Mouse (Mus musculus): ENCODE results near the gene Cped1.
"Not testable (repeated sequence)": the region's sequence is repeated elsewhere in the genome, so short reads cannot be mapped to it uniquely, and the experiment has no call there.

Gene Cped1

DNA sequence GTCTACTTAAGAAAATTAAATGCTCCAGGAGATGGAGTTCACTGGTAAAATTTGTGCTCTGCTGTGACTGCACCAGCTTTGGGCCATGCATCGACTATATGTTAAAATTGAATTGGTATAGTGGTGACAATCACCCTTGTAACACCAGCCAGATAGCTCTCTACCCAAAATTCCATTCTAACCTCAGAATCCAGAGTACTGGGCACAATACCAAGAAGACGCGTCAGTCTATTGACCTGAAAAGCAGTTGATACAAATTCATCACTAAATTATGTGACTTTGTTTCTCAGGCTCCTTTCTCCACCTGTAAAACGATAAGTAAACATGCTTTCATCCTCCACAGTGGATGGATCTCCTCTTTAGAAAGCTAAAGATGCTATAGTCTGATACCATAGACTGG, 238.6 kb downstream of the Cped1 start:
- DNase-seq (ENCODE audit: low spot score in 2 of 2) = no peak

DNA sequence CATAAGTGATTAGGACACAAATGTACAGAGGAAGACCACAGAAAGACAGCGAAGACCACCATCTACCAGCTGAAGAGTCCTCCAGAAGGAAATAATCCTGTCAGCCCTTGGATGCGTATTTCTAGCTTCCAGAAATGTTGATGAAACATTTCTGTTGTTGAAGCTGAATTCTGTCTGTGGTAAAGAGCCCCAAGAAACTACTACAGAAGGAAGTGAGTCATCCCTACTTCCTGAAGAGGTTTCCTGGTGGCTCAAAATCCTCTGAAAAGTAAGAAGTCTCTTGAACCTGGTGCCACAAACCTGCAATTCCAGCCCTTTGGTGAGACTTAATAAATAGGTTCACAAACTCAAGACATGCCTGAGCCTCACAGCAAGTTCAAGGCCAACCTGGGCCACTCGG, 245.5 kb downstream of the Cped1 start:
- DNase-seq (ENCODE audit: low spot score in 2 of 2) = no peak

DNA sequence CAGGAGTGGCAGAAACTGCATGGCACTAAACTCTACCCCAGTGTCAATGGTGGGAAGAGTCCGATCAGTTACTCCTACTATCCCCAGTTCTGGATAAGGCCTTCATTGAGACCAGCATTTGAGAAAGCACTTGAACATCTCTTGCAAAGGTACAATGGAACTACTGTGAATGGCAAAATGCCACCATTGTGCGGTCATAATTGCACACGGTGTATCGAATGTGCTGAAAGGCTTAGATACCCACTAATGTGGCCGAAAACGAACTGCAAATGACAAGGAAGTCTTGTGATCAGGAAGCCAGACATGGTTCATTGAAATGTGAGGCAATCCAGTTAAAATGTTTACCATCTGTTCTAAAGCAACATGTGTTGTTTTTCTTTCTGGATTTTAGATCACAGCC, 247.8 kb downstream of the Cped1 start:
- no peak for DNase-seq (ENCODE audit: low spot score in 2 of 2)

DNA sequence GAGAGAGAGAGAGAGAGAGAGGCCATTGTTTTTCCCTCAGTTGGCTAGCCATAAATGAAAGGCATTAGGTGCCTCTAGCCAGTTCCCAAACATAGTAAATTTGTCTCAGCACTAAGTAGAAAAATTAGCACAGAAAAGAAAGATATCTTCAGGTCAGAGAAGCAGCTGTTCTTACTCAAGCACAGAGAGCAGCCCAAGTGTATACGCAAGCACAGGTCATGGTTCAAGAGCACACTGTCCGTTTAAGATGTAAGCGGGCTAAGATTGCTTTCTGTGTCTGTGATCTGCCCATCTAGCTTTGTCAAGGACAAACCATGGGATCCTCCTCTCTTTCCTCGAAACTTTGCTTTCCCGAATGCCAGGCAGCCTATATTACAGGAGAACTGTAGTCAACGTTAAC, 249.4 kb downstream of the Cped1 start:
- no peak for DNase-seq (ENCODE audit: low spot score in 2 of 2)

DNA sequence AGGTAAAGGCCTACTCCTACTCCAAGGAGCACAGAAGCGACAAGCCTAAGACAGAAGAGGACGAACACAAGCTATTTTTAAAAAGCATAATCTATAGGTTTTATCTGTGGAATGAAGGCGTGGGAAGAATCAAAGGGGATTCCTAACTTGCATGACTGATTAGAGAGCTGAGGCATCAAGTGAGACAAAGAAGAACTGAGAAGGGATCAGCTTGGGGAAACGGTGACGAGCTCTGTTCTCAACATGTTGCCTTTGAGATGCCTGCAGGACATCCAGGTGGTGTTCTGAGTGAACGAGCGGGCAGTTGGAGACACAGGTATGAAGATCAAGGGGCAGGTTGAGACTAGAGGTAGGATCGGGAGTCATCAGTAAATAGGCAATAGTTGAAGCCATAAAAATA, 257.6 kb downstream of the Cped1 start:
- DNase-seq (ENCODE audit: low spot score in 2 of 2) = no peak

DNA sequence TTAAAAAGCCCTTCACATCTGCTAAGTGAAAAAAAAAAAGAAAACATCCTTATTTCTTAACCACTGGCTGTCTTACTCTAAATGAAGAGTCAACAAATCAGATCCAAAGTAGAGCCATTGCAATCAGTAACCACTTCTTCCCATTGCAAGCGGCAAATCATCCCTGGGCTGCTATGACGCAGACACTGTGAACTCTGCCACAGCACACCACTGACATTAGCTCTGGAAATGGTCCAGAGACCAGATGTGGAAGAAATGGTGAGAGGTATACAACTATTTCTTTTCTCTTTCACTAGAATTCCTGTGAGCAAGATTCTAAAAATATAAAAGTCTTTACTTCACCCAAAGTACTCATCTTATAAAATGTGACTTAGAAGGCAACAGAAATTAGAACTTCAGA, 261.0 kb downstream of the Cped1 start:
- DNase-seq (ENCODE audit: low spot score in 2 of 2) = no peak

DNA sequence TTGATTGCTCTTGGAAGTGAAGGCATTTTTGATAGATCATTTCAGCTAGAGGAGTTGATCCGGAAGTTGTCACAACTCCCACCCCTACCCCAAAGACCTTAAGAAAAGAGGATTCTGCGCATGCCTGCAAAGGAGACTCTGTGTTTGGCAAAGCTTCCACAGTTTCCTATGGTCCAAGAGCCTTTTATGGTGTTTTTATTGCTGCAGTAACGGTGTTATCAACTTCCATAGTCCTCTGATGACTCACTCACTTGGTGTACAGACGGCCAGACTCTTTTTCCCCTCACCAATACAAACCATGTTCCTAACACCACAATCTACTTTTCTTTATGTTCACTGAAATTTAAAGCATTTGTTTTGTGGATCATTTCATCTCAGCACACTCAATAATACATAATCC, 273.1 kb downstream of the Cped1 start:
- DNase-seq (ENCODE audit: low spot score in 2 of 2) = no peak

DNA sequence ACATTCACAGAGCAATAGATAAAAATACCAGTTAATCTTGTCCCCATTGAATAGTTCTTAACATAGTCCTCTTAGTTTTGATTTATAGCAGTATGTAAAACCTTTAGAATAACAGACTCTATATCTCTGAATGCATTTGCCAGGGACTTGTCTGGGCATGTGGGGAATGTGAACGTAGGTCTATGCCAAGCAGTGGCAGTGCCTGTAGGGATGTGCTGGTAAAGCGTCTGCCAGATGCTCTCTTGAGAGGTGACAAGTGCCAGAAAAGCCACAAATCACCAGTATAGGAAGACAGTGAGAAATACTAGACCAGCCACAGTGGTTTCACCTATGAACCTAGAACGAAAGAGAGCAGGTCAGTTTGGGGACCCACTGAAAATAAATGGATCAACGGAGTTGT, 276.8 kb downstream of the Cped1 start:
- no peak for DNase-seq (ENCODE audit: low spot score in 2 of 2)

DNA sequence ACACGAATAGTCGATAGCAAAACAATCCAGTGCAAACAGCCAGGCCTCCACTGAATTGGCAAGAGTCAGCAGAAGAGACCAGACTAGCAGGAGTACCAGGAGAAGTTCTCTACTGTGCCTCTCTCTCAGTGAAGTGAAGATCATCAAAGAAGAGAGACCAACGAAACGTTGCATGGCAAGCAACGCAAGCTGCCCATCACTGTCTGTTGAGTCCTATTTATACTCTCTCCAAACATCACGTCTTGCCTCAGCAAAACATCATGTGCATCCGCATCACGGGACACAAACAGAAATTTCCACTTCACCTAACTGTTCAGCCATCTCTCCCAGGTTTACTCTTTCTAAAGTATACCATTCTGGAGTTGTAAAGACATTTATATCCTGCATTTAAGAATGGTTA, 278.4 kb downstream of the Cped1 start:
- DNase-seq (ENCODE audit: low spot score in 2 of 2) = not testable (repeated sequence)

DNA sequence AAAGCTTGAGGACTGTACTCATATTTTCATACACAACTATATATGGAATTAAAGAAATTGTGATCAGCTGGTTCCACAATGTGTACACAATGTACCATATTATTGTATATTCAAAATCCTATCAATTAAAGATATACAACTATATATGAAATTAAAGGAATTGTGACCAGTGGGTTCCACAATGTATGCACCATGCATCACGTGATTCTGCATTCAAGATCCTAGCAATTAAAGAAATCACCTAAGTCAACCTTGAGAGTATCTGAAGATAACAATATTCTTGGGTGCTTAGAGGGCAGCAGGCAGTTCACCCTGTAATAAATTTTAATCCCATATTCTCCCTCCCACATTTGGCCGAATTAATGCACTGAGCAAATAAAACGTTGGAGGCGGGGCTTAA, 280.3 kb downstream of the Cped1 start:
- DNase-seq (ENCODE audit: low spot score in 2 of 2) = no peak

DNA sequence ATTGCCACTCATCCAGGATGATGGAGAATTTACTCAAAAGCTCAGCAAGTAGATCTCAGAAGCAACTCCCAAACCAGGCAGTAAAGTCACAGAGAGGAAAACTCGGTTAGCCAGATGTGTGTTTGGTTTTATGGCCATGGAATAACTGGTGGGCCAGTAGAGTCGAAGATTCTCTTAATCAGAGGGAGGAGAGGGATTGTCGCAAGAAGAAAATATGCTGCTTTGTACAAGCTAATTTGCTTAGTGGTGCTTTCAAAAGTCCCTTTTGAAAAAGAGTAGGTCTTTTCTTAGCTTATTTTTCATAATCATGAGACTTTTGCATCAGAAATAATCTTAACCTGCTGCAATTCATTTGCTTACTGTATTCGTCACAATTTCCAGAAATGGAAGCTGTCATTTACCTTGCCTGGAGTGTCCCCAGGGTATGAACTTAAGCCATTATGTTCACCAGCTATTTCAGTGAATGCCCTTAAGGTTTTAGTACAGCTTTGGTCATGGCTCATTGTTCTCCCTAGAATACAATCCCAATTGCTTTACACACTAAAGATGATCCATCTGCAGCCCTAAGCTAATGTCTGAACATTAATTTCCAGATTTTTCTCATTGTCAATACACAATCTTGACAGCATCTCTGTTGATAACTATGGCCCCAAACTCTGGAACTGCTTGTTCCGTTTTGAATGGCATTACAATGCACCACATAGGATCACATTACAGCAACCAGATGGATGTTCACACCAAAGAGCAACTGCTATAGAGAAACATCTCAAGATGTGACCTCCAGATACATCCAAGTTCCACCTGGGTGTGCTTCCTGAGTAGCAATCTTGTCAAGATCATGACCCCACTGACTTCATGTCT, 282.3 kb downstream of the Cped1 start:
- DNase-seq (ENCODE audit: low spot score in 2 of 2) = no peak

DNA sequence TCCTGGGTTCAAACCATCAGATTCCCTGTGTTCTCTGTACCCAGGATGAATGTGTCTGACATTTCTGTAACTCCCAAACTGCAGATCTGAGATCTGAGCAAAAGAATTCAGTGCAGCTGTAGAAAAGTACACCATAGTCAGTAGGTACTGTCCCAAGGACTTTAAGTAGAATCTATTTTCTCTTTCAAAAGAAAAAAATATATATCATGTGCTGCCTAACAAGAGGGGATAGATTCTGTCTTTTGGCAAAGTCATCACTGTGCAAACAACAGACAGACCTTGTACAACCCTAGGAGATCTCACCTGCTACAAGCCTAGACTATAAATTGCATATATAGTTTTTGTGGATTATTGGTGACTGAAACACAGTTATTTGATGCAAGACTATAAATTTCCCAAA, 283.0 kb downstream of the Cped1 start:
- no peak for DNase-seq (ENCODE audit: low spot score in 2 of 2)

DNA sequence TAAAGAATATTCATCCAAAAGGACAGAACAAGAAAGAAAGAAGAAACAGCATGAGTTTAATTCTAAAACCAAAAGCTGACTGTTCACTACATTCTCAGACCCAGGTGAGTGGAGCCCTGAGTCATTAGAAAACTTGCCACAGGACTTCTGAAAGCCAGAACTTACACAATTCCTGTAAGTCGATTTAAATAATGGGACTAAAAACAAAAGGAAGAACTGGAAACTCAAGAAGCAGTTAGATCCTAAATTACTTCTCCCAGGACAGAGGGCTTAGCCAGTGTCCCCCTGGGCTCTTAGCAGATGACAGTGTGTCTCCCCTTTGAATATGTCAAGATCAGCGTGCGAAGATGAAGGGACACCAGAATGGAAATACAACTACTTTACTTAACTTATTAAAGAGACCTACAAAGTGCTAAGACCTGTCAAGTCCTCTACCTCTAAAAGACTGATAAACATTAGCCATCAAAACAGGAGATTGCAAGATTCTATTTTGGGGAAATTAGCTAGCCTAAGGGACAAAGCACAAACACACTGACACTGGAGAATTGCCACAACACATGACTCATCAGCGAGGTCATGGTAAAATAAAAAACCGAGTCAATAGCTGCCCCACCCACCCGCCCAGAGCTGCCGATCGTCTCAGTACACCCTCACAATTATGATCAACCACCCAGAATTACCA, 284.3 kb downstream of the Cped1 start:
- no peak for DNase-seq (ENCODE audit: low spot score in 2 of 2)

DNA sequence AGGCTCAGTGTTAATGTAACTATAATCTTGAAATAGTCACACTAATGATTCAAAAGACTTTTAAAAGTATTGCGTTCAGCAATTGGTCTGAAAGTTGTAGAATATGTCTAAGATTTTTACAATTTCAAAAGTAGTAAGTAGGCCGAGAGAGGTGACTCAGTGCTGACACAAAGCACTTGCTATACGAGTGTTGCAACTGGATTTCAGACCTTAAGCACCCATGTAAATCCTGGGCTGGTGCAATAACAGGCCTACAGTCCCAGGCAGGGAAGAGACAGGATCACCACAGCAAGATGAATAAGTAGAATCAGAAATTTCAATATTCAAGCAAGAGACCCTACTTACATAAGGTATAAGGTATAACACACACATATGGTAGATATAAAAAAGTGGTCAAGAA, 292.2 kb downstream of the Cped1 start:
- DNase-seq (ENCODE audit: low spot score in 2 of 2) = no peak

DNA sequence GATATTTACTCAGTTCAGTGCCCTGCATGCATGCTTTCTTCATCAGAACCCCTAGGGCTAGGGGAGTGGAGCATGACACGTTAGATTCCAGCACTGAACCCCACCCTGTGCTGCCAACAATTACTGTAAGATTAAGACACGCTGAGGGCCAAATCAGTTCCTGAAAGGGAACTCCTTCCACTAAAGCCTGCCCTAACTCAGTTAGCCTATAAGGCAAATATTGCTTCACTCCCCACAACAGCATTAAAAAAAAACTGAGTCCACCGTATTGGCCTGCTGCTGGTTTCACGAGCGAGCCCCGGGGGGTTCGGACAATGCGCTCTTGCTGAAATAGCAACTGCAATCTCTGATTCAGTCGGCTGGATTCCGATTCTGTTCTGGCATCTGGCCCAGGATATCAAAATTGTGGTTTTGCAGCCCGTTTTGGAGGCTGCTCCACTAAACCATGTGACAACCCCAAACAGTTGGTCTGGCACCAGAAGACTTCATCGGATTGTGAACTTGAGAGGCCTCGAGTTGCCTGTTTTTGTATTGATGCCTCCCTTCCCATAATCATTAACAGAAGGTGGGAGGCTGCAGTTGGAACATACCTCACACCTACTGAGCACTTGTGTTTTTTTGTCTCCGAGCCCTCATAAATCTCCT, 294.6 kb downstream of the Cped1 start:
- no peak for DNase-seq (ENCODE audit: low spot score in 2 of 2)

DNA sequence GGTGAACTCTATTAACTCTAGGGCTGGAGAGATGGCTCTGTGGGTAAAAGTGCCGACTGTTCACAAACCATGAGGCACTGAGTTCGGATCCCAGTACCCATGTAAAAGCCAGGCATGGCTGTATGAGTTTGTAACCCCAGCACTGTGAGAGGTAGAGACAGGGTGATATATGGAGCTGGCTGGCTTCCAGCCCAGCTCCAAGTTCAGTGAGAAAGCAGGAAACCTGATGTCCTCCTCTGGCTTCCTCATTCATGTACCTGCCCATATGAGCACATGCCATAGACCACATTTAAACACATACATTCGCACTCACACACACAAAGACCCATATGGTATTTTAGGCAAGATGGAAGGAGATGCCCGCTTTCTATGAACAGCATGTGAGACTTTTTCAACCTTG, 296.7 kb downstream of the Cped1 start:
- DNase-seq (ENCODE audit: low spot score in 2 of 2) = no peak

DNA sequence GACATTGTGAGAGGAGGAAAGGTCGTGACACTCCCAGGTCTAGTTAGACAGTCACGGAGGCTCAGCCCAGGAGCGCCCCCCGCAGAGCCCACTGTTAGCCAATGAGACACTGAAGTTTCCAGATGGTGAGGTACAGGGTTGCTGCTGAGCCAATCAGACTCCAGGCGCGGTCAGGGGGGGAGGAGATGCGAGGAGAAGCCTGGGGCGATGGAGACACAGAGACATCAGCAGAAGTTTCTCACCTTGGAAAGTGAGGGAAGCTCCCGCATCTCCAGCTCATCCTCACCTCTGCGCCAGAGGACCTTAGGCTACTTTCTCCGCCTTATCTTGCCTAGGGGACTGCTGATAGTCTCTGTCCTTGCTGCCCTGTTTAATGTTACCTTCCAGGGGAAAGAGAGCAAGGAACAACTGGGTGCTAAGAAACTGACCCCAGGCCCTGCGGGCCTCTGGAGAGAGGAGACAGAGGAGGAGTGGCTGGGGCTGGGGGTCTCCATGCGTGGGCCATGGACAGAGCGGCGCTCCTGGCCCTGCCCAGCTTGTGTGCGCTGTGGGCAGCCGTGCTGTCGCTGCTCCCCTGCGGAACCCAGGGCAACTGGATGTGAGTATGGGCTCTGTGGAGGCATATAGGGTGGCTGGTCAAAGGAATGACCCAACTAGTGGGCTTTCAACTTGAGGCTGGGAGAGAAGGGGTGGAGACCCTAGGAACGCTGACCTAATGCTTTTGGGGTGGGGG, 302.5 kb downstream of the Cped1 start, which contains the start of gene Wnt16:
Wnt16 (plus strand) TSS at position 224 of the 733 bp plus-strand sequence.
- DNase-seq (ENCODE audit: low spot score in 2 of 2) = no peak

DNA sequence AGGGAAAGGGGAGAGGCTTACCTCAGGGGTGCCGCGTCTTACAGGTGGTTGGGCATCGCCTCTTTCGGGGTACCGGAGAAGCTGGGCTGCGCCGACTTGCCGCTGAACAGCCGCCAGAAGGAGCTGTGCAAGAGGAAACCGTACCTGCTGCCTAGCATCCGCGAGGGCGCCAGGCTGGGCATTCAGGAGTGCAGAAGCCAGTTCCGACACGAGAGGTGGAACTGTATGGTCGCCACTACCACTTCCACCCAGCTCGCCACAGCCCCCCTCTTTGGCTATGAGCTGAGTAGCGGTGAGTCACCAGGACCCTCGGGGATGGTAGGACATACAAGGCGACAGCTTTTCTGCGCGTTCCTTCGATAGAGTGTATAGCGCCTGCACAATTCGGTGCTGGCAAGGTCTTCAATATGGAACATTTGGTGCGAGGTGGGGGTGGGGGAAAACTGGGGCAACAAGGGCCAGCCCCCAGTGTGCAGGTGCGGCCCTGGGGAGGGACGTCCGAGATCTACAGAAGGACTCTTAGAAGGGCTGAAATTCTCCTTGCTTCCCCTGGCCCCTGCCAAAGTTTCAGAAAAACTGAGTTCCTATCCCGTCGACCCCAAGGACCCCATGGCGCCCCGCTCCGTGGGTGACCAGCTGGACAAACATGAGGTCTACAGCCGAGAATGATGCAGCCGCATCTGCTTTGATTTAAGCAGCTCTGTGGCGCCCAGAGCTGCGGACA, 303.2 kb downstream of the Cped1 start:
- DNase-seq (ENCODE audit: low spot score in 2 of 2) = peak in 1 of 2 experiments; percentile 13

DNA sequence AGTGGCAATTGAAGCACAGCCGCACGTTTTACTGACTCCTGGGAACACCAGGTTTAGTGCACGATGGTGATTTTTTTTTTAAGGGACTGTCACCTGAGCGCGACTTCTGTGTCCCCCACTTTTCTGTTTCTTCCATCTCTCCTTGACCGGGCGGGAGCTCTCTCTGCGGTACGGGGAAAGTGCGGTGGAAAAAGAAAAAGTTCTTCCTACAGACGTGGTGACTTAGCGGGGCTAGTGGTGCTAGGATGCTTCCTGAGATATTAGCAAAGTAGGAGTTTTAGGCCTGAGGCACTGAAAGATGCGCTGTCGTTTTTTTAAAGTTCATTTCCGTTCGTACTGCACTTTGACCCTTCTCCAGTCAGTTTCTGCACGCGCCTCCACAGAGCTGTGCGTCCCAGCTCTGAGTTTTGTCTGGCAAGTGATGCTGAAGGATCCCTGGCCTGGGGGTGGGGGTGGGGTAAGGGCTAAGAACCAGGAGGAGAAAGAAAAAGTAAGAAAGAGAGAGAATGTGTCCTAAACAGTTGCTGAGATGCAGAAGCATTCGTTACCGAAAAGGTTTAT, 303.8 kb downstream of the Cped1 start:
- DNase-seq (ENCODE audit: low spot score in 2 of 2) = no peak

DNA sequence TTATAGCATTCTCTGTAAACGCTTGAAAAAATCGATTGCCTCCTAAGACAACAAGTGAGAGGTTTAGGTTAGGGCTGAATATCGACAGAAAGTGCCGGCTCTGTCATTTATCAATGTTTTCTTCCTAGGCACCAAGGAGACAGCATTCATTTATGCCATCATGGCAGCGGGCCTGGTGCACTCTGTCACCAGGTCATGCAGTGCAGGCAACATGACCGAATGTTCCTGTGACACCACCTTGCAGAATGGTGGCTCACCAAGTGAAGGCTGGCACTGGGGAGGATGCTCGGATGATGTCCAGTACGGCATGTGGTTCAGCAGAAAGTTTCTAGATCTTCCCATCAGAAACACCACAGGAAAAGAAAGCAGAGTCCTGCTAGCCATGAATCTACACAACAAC, 305.1 kb downstream of the Cped1 start:
- no peak for DNase-seq (ENCODE audit: low spot score in 2 of 2)

DNA sequence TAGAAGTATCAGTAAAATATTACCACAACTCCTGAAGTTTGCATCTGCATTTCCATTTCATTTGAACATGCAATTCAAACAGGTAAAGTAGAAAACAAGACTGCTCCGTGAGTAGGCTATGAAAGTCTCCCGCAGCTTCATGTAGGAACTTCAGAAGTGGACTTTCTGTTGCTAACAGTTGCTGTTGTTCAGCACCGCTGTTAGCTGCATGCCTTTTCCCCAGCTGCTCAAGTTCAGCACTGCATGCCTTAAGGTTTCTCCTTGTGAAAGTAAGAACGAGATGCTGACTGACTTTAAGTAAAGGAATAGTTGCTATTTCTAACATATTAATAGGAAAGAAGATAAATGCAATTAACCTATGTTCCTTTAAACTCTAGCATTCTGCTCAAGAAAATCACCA, 306.3 kb downstream of the Cped1 start:
- DNase-seq (ENCODE audit: low spot score in 2 of 2) = no peak

Data from thymus, postnatal 10 days (tissue).